Mouse (Mus musculus) stomach, embryonic 14.5 days (tissue): ENCODE results near the gene Gm9747. TPM values are rescaled to one million over a fixed set of nuclear protein-coding genes. Genes with fewer than 3 reads are reported as not detected.

Experiments used
- ATAC-seq: fragments of 200-750 bp; cut with Nextera tagmentation; 2 replicates; pipeline ENCODE4 v1.8.0; 2017; ENCODE audit warnings: low read depth, moderate TSS enrichment; ENCODE audit not compliant: insufficient number of reproducible peaks, insufficient read depth, low FRiP score
- H3K27ac ChIP-seq: fragments of 300-500 bp; sonication (generic); 2 replicates; pipeline ENCODE4 v1.5.1; 2014; ENCODE audit warnings: mild to moderate bottlenecking, low read length, moderate library complexity, mixed read lengths
- H3K27me3 ChIP-seq: fragments of 300-500 bp; sonication (generic); 2 replicates; pipeline ENCODE4 v1.6.1; 2014; ENCODE audit warnings: low read length, control low read depth, mixed read lengths; ENCODE audit not compliant: control insufficient read depth, insufficient read depth
- H3K36me3 ChIP-seq: fragments of 300-500 bp; sonication (generic); 2 replicates; pipeline ENCODE4 v1.6.1; 2014; ENCODE audit warnings: mild to moderate bottlenecking, control low read depth, low read length, moderate library complexity, mixed read lengths; ENCODE audit not compliant: control insufficient read depth, insufficient read depth
- H3K4me1 ChIP-seq: fragments of 300-500 bp; sonication (generic); 2 replicates; pipeline ENCODE4 v1.6.1; 2014; ENCODE audit warnings: low read length, control low read depth, mixed read lengths; ENCODE audit not compliant: control insufficient read depth, insufficient read depth
- H3K4me2 ChIP-seq: fragments of 300-500 bp; sonication (generic); replicated peaks from 2 replicates; pipeline ENCODE4 v1.6.1; 2014; ENCODE audit warnings: low read depth, low read length, control low read depth
- H3K4me3 ChIP-seq: fragments of 300-500 bp; sonication (generic); 2 replicates; pipeline ENCODE4 v1.5.1; 2014; ENCODE audit warnings: low read depth, low read length, control low read depth
- H3K9ac ChIP-seq: fragments of 300-500 bp; sonication (generic); replicated peaks from 2 replicates; pipeline ENCODE4 v1.6.1; 2014; ENCODE audit warnings: low read depth, mild to moderate bottlenecking, control low read depth, low read length, moderate library complexity, mixed read lengths
- H3K9me3 ChIP-seq: fragments of 300-500 bp; sonication (generic); 2 replicates; pipeline ENCODE4 v1.6.1; 2016; ENCODE audit warnings: low read depth, low read length, control low read depth; ENCODE audit not compliant: control insufficient read depth
- WGBS: fragments of 180-500 bp; shearing (Covaris S2); extraction: QIAGEN DNeasy Blood & Tissue Kit; methylation state at CpG from one replicate; pipeline ENCODE4 v1.1.7; 2014; 5-methylcytosine and 5-hydroxymethylcytosine counted together
- polyA plus RNA-seq: library from polyadenylated mRNA; unstranded; fragments of >200 nt; fragmentation: Nextera tagmentation; extraction: Ambion mirVana; gene quantifications from 2 replicates; pipeline ENCODE4 v1.2.1, GENCODE M21; 2014

Gm9747 gene
- polyA plus RNA-seq, 1 experiment from 2014 or later: 22.5 TPM

- Histone ChIP-seq H3K9me3 (no peaks in the 10 kb centered on the region), H3K27me3 (no peaks in the 10 kb centered on the region), H3K4me2 (peak overlapping the region; percentile 88), H3K4me3 (peak overlapping the region; percentile 70), H3K27ac (peak overlapping the region; percentile 95), H3K4me1 (peaks cover 12% of the 10 kb centered on the region; the same call in 1 of the 2 replicates), H3K36me3 (peaks cover 6% of the 10 kb centered on the region), H3K9ac (peak overlapping the region; percentile 50)
- under 1% methylated on average over 33 of the region's 35 CpGs for WGBS
- peak; percentile 99 for ATAC-seq
Measured at GRCm38 (mm10) chr1:82282992-82283611, 50.2 kb downstream of the Gm9747 start.

- no peak for ATAC-seq
- peak overlapping the region; percentile 95 for H3K27ac ChIP-seq
- H3K4me2 ChIP-seq: peak overlapping the region; percentile 88
- H3K9me3 ChIP-seq: no peaks in the 10 kb centered on the region
- H3K27me3 ChIP-seq: no peaks in the 10 kb centered on the region
- H3K9ac ChIP-seq: peak overlapping the region; percentile 50
- peaks cover 20% of the 10 kb centered on the region for H3K4me1 ChIP-seq
- H3K4me3 ChIP-seq: peak overlapping the region; percentile 70
- H3K36me3 ChIP-seq: peaks cover 9% of the 10 kb centered on the region
- WGBS: 6% methylated on average over 1 of the region's 1 CpGs
Measured at GRCm38 (mm10) chr1:82283901-82284301, 51.0 kb downstream of the Gm9747 start.

- H3K4me1 ChIP-seq: peaks cover 25% of the 10 kb centered on the region
- peak overlapping the region; percentile 70 for H3K4me3 ChIP-seq
- 8% methylated on average over 4 of the region's 4 CpGs for WGBS
- H3K9me3 ChIP-seq: no peaks in the 10 kb centered on the region
- peak overlapping the region; percentile 95; the same call in 1 of the 2 replicates for H3K27ac ChIP-seq
- peaks cover 9% of the 10 kb centered on the region for H3K36me3 ChIP-seq
- no peaks in the 10 kb centered on the region for H3K27me3 ChIP-seq
- peak overlapping the region; percentile 88 for H3K4me2 ChIP-seq
- no peak for ATAC-seq
- peak overlapping the region; percentile 2; the same call in 1 of the 2 replicates for H3K9ac ChIP-seq
Measured at GRCm38 (mm10) chr1:82284403-82284802, 51.5 kb downstream of the Gm9747 start.

Other genes starting within 250 kb of the Gm9747 start
- 6.7 TPM in 2 replicates for gene Irs1, start 58.3 kb downstream of the Gm9747 start, polyA plus RNA-seq
- 6.2 and 6.6 TPM in 2 replicates for gene Rhbdd1, start 83.3 kb downstream of the Gm9747 start, polyA plus RNA-seq